Mouse (Mus musculus): ENCODE measurements around the gene Olfr38.

Olfr38 gene

GRCm38 (mm10) chr6:42756104-42756503 lies at the start of gene Olfr38:
Gene Olfr38 (plus strand): TSS chr6:42756404.
- no peak for DNase-seq

DNA sequence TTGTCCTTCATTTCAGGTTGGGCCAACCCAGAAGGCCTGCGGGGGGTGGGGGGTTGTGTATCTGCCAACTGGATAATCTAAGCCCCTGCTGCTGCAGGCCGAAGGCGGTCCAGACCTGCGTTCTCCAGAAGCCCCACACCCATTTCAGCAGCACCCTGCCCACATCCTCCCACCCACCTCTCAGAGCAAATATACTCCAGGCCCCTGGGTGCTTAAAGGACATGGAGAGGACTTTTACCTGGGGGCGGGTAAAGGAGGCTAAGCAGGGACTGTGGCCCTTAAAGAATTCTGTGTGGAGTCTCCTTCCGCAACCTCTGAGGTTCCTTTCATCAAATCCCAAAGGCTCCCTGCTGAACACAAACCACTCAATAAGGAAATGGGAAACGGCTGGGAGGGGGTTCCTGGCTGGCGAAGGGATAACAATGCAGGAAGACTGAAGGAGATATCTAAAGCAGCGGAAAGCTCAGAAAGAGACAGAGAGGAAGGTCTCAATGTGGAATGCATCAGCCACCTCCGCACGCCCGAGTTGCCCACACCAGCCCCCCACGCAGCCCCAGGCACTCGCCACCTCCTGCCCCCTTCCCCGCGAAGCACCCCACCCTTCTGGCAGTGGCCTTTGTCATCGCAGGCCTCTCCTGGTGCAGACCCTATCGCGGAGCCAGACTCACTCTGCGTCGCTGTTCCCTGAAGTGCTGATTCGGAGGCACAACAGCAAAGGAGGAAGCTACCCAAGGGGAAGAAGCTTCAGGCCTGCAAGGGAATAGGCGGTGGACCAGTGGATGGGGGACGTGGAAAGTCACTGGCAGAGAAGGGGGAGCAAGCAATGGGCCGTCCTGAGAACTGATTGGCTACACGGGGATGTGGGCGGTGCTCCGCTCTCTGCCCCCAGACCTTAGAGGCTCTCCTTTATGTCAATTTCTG lies 46.7 kb upstream of the Olfr38 start, which contains the start of gene Tcaf1:
Tcaf1 (minus strand) TSS at position 798 of the 921 bp plus-strand sequence.
- DNase-seq: peak; percentile 90

DNA sequence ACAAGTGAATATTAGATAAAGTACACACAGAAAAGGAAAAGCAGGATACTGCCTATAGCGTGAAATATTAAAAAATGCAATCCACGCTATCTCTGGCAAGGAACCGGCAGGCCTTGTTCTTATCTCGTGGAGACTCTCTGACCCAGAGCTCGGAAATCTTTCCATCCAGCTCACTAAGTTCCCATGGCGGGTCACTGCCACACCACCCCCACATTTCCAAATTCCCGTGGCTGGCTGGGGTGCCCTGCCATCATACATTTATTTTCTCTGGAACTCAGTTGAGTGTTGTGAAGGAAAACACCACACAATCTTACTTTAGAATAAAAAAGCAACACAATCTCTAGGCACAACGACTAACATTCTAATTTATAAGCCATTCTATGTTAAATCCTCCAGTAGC lies 41.5 kb upstream of the Olfr38 start:
- no peak for DNase-seq

GRCm38 (mm10) chr6:42717973-42718372 lies 38.2 kb upstream of the Olfr38 start:
- DNase-seq: no peak

- no peak for DNase-seq
These were observed 17.1 kb upstream of the Olfr38 start, which contains the start of gene Olfr453 for GRCm38 (mm10) chr6:42739071-42739470. Gene Olfr453 (plus strand): TSS chr6:42739371.

DNA sequence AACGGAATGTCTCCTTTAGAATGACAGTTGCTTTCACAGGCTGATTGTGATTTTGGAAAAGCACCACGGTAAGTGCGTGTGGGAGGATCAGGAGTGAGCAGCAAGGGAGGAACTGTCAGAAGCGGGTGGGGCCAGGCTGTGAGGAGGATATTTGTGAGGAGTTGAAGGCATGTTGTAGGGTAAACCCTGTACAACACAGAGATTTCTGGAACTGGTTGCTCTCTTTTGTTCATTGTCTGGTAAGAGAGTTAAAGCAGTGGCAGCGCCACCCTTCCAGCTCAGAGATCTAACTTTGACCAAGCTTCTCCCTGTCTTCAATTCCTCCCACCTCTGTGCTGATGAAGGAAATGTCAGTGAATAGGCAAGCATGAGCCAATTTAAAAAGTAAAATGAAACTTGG lies 13.9 kb upstream of the Olfr38 start:
- DNase-seq: no peak

GRCm38 (mm10) chr6:42747846-42748245 lies 8.4 kb upstream of the Olfr38 start:
- no peak for DNase-seq

DNA sequence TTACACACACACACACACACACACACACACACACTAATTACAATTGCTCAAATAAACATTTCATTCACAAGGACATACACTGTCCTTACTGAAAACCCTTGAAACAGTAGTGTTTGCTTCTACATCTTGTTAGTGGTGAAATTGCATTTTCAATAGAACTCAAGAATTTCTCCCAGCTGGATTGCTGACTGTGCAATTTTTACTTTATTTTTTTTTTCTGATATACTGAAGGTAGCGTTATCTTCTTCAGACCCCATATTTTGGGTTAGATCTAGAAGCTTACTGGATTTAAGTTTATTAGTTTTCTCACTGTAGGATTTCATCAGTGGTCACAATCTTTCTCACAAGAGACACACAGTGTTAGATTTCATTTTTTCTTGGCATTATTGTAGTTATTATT lies 20.9 kb downstream of the Olfr38 start:
- DNase-seq: no peak

DNA sequence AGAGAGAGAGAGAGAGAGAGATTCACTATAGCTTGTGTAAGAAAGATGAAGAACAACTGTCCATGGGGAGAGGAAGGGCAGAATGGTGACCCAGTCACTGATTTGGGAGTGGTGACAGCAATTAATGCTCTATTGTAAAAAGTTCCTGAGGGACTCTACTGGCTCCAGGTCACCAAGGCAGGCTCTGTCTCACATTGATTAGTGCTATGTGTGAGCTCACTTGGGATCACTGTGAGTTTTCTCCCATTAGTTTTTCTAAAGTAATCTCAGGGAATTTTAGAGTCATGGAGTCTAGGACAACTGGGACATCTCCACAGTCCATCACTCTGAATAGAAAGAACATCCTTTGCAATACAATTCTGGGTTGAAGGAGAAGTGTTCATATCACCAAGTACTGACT lies 28.6 kb downstream of the Olfr38 start, which contains the start of gene Olfr452:
Olfr452 (plus strand) TSS at position 301 of the 400 bp plus-strand sequence.
- no peak for DNase-seq

GRCm38 (mm10) chr6:42790247-42790948 lies 34.2 kb downstream of the Olfr38 start:
- peak; percentile 3 for DNase-seq

DNA sequence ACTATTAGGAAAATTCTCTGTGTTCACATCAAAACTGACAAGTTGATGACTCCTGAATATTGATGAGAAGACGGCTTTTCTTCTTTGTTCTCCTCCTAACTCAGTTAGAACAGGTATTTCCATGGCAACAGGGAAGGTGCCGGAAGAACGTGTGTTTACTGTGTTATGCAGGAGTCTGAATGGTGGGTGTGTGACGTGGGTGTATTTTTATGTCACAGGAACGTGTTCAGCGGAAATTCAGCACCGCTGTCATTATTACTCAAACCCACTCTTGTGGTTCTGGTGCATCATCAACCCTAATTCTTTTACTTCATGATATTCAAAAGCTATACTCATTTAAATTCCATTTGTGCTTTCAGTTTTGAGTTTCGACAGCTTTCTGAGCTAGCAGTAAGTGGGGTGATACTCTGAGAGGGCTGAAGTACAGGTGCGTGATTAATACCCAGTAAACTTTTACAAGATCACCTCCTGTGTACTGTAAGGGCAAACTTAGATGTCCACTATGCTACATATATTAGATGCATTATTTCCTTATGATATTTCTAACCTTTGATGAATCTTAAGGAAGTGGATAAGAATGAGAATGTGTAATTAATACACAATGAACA lies 34.8 kb downstream of the Olfr38 start:
- no peak for DNase-seq

DNA sequence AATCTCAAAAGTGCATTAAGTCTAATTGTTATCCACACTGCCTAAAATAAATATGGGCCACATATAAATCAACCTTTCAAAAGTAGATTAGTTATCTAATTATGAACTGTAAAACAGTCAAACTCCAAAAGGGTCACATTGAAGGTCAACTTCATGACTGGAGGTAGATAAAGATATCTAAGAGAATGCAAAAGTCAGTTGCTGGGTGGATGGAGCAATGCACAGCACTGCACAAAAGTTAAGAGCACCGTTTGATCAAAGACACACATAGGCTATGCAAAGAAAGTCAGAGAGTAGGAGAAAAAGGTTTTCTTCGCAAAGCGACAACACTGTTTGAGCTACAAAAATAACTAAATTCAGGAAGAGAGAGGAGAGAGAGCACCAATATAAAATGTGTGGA lies 38.8 kb downstream of the Olfr38 start:
- no peak for DNase-seq

GRCm38 (mm10) chr6:42811639-42812038 lies 55.4 kb downstream of the Olfr38 start, which contains the start of gene Olfr450:
Gene Olfr450 (plus strand): TSS chr6:42811939.
- no peak for DNase-seq

Measured in embryo, embryonic 11 days (tissue).